Mouse (Mus musculus) CD8-positive naive resting alpha-beta T cell, adult 2 months (primary cell): ENCODE data around the gene Mllt3.

Experiments
- DNase-seq, 2 experiments: peaks; one replicate each; pipeline ENCODE4 v3.0.0; 2022; ENCODE audit warnings: low read depth in 2 of 2, low spot score in 2 of 2

Gene Mllt3

GRCm38 (mm10) chr4:87953736-87954135 lies 79.4 kb downstream of the Mllt3 start:
- no peak for DNase-seq

- no peak for DNase-seq
Observed at GRCm38 (mm10) chr4:87953268-87953667, 79.9 kb downstream of the Mllt3 start.

- DNase-seq, result no peak
Observed at GRCm38 (mm10) chr4:87949451-87949850, 83.7 kb downstream of the Mllt3 start.

GRCm38 (mm10) chr4:87944320-87944719 lies 88.8 kb downstream of the Mllt3 start:
- DNase-seq, result no peak

GRCm38 (mm10) chr4:87942921-87943403 lies 90.2 kb downstream of the Mllt3 start:
- DNase-seq, result no peak

- no peak for DNase-seq
Observed at GRCm38 (mm10) chr4:87939474-87940154, 93.5 kb downstream of the Mllt3 start.

- no peak for DNase-seq
Observed at GRCm38 (mm10) chr4:87936326-87936725, 96.8 kb downstream of the Mllt3 start.

GRCm38 (mm10) chr4:87933701-87934337 lies 99.3 kb downstream of the Mllt3 start:
- DNase-seq, result no peak

- no peak for DNase-seq
Observed at GRCm38 (mm10) chr4:87930356-87931245, 102.6 kb downstream of the Mllt3 start.

- DNase-seq, result no peak
Observed at GRCm38 (mm10) chr4:87928603-87929199, 104.5 kb downstream of the Mllt3 start.

GRCm38 (mm10) chr4:87927354-87927753 lies 105.8 kb downstream of the Mllt3 start:
- no peak for DNase-seq

- DNase-seq, result no peak
Observed at GRCm38 (mm10) chr4:87920664-87921063, 112.5 kb downstream of the Mllt3 start.

GRCm38 (mm10) chr4:87911172-87911994 lies 121.8 kb downstream of the Mllt3 start:
- DNase-seq, result no peak

- DNase-seq, result no peak
Observed at GRCm38 (mm10) chr4:87905149-87905771, 127.9 kb downstream of the Mllt3 start.

GRCm38 (mm10) chr4:87904722-87905121 lies 128.4 kb downstream of the Mllt3 start:
- no peak for DNase-seq

GRCm38 (mm10) chr4:87902584-87902983 lies 130.6 kb downstream of the Mllt3 start:
- no peak for DNase-seq

GRCm38 (mm10) chr4:87901166-87901565 lies 132.0 kb downstream of the Mllt3 start:
- DNase-seq, result no peak

GRCm38 (mm10) chr4:87893498-87893897 lies 139.7 kb downstream of the Mllt3 start:
- DNase-seq, result no peak

GRCm38 (mm10) chr4:87893012-87893411 lies 140.2 kb downstream of the Mllt3 start:
- no peak for DNase-seq
